Mouse (Mus musculus): ENCODE measurements at regions not wholly inside any gene's neighbourhood (a gene's known extent, or its start where the extent isn't known, plus 50 kb on each side); places are given as distances from the start of the nearest gene placed in this dataset.

GRCm38 (mm10) chr1:185655021-185655420 is 200.4 kb downstream of the Slc30a10 start:
- TF ChIP-seq CTCF (IDR thresholded peaks at IDR 0.05; ENCODE audit: insufficient read depth, low read length) (no peak), POLR2A (IDR thresholded peaks at IDR 0.05; ENCODE audit: borderline replicate concordance, extremely low read depth, low read depth, low read length) (no peak)
